Mouse (Mus musculus) stomach, postnatal 0 days (tissue): ENCODE measurements at regions not wholly inside any gene's neighbourhood (a gene's known extent, or its start where the extent isn't known, plus 50 kb on each side); places are given as distances from the start of the nearest gene placed in this dataset.

ENCODE experiments used
- CTCF ChIP-seq: IDR thresholded peaks from 2 replicates; pipeline ENCODE4 v1.5.1; 2016; ENCODE audit warnings: antibody characterized with exemption, low read depth, mild to moderate bottlenecking, moderate library complexity
- EP300 ChIP-seq: optimal IDR thresholded peaks from 2 replicates; pipeline ENCODE3; 2016; ENCODE audit warnings: antibody characterized with exemption

DNA sequence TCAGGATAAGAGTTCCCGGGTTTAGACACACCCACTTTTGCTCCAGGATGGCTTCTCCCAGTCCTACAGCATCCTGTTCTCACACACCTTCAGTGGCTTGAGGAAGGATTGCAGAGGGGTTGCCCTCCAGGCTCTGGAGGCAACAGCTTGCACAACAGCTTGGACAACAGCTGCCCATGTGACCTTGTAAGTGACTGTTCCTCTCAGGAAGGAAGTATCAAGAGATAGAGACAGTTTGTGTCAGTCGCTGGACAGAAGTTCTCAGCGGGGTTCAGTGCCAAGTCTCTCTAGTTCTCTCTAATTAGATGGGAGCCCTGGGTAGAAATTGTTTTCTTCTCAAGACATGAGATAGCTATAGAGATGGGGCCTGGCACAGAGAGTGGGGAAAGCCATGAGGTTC lies 252.9 kb upstream of the Tle3 start:
- no peak for TF ChIP-seq CTCF
- TF ChIP-seq EP300, result no peak
